Mouse (Mus musculus): ENCODE measurements around the gene Wfdc21.

Gene Wfdc21

GRCm38 (mm10) chr11:83746681-83747080 lies at the start of gene Wfdc21:
Gene Wfdc21 (plus strand): TSS chr11:83746940.
- no peak for DNase-seq (ENCODE audit: extremely low spot score, low read depth, low spot score)

DNA sequence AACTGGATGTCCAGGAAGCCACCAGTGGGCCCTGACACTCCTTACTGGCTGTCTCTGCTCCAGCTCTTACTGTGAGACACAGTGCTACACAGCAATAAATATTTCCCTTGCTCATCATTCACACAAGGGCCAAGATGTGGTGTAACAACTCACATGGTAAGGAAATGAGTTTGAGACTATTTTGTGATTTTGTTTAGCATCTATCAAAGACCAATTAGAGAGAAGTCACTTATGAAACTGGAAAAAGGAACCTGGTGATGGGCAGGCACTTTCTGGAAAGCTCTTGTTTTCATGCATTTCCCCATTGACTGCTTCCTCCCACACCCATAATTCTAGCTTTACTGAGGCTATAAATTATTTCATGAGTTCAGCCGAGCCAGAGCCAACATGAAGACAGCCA lies 43.0 kb upstream of the Wfdc21 start, which contains the start of gene Wfdc17:
Wfdc17 (plus strand) TSS at position 287 of the 400 bp plus-strand sequence.
- no peak for DNase-seq (ENCODE audit: extremely low spot score, low read depth, low spot score)

GRCm38 (mm10) chr11:83708715-83709114 lies 38.0 kb upstream of the Wfdc21 start, which contains the start of gene Wfdc18:
Gene Wfdc18 (plus strand): TSS chr11:83709015.
- no peak for DNase-seq (ENCODE audit: extremely low spot score, low read depth, low spot score)

GRCm38 (mm10) chr11:83709683-83710082 lies 37.1 kb upstream of the Wfdc21 start:
- DNase-seq (ENCODE audit: extremely low spot score, low read depth, low spot score) = no peak

- no peak for DNase-seq (ENCODE audit: extremely low spot score, low read depth, low spot score)
These were observed 34.1 kb upstream of the Wfdc21 start for GRCm38 (mm10) chr11:83712671-83713070.

DNA sequence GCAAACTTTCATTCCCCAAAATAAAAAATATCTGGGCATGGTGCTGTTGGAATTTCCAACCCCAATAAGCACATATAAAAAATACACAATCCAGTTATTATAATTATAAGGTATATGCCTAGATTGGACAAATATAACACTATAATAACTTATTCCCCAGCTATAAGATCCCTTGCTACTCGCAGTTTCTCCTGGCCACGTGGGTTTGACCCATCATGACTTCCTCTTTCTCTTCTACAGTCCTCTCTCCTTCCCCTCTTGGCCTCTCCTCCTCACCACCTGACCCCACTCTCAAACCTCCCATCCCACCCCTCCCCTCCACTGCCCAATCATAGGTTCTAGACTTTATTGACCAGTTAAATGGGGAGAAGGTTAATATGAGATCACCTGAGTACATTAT lies 32.8 kb upstream of the Wfdc21 start:
- DNase-seq (ENCODE audit: extremely low spot score, low read depth, low spot score) = no peak

GRCm38 (mm10) chr11:83717042-83717665 lies 29.6 kb upstream of the Wfdc21 start:
- DNase-seq (ENCODE audit: extremely low spot score, low read depth, low spot score) = no peak

- no peak for DNase-seq (ENCODE audit: extremely low spot score, low read depth, low spot score)
These were observed 26.0 kb upstream of the Wfdc21 start for GRCm38 (mm10) chr11:83720766-83721165.

DNA sequence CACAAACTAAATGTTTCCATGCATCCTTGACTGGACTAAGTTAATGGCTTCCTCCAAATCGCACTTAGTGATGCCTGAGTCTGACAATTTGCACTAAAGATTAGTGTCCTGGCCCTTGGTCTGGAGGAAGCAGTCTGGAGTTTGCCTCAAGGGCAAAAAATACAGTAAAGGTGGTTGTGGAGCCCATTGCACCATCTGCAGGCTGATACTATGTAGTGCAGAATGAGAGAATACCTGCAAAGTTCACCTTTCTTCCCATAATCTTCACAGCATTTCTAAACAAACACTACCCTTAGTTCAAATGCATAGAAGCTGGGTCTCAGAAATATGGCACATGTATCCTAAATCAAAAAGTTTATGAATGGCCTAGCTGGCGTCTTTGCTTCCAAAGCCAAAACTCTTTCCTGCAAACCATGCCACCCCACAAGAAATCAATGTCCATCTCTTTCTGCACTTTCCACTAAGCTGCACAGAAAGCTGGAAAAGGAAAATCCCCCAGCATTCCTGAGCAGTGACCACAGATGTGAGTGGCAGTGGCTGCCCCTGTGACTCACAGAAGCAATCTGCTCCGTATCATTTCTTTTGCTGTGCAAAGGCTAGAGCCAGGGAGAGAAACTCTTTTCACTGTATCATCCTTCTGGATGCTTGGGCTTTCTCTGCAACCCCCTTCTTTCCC lies 17.8 kb upstream of the Wfdc21 start:
- no peak for DNase-seq (ENCODE audit: extremely low spot score, low read depth, low spot score)

DNA sequence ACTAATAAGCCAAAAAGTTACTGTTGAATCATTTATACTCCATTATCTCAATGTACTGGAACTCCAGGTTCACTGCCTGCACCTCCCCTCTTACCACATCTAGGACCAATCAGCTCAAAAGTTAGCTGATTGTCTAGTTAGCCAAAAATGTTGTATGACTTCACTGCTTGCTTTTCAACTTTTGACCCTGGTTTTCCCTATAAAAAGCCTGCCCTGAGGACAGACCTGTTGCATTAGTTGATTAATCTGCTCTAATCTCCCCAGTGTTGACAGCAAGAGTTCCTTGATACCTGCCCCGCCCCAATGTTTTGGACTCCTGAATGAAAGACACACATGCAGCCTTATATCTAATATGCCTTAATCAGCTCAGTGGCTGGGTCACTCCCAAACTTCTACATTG lies 15.6 kb upstream of the Wfdc21 start:
- no peak for DNase-seq (ENCODE audit: extremely low spot score, low read depth, low spot score)

DNA sequence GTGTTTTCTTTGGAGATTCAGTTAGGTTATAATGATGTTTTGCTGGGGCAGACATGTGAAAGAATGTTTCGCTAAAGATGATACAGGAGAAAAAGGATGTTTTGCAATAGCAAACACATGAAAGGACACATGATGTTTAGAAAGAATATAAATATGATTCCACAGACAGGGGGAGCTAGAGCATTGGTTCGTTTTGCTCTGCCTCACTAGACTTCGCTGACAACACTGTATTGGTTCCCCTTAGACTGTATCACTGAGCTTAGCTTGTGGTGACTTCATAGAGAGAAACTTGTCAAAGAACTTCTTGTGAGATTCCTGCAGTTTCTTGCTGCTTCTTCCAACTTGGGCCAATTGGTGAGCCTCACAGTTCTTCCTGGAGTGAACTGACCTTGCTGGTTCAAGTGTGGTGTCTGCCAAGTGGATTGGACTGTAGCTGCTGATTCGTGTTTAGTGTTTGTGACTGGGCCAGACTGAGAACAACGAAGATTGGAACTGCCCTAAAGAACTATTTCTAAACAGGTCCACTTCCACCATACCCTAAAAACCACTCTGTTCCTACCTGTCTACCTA lies 13.6 kb upstream of the Wfdc21 start:
- no peak for DNase-seq (ENCODE audit: extremely low spot score, low read depth, low spot score)

DNA sequence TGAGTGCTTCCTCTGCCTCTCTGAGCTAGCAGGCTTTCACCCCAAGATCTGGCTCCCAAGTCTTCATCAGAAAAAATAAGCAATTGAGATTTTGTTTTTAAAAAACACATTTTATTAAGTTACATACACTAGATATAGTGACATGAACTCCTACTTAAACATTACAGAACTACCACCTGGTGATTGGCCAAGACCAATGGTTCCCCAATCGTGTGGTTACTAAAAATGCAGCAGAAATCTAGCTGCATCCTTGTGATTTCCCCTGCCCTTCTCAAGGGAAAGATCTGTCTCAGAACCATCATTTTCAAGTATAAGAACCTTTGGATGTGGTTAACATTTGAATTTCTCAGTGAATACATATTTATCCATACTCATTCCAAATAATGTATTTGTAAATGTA lies 12.5 kb upstream of the Wfdc21 start:
- DNase-seq (ENCODE audit: extremely low spot score, low read depth, low spot score) = no peak

GRCm38 (mm10) chr11:83735881-83736280 lies 10.9 kb upstream of the Wfdc21 start:
- no peak for DNase-seq (ENCODE audit: extremely low spot score, low read depth, low spot score)

- no peak for DNase-seq (ENCODE audit: extremely low spot score, low read depth, low spot score)
These were observed 9.6 kb upstream of the Wfdc21 start for GRCm38 (mm10) chr11:83737109-83737558.

DNA sequence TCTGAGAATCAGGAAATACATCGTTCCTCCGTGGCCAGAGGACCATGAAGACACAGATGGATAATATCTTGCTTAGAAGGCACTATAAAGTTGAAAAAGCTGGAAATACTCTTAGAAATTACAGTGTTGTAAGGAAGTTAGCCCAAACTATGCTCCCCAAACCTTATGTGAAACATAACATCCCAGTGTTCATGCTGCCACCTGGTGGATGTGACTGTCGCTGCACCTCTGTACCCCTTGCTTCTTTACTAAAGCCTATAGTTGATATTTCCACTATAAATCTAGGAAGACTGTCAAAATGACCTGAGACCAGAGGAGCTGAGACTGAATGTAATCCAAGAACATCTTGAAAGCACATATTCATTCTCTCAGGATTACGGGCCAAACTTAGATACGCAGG lies 7.5 kb upstream of the Wfdc21 start:
- peak; percentile 60 for DNase-seq (ENCODE audit: extremely low spot score, low read depth, low spot score)

DNA sequence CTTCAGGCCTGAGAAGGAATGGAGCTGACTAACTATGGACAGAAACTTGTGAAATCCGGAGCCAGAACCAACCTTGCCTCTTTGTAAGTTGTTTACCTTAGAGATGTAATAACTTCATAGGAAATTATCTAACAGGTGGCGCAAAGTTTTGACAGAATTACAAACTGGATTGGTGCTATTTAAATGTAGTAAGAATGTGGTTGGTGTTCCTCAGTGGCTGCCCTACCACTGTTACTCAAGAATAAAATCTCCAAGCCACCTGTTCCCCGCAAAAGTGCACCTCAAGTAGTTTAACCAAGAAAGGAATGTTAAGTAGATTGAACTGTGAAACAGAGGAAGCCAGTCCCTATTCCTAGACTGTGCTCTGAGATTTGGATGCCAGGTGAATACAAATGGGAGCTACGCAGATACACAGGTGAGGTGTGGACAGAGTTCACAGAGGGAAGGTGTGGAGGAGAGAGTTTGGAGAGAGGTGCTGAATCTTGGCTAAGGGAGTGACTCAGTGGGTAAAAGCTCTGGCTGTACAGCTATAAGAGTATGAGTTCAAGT lies 6.2 kb upstream of the Wfdc21 start:
- no peak for DNase-seq (ENCODE audit: extremely low spot score, low read depth, low spot score)

DNA sequence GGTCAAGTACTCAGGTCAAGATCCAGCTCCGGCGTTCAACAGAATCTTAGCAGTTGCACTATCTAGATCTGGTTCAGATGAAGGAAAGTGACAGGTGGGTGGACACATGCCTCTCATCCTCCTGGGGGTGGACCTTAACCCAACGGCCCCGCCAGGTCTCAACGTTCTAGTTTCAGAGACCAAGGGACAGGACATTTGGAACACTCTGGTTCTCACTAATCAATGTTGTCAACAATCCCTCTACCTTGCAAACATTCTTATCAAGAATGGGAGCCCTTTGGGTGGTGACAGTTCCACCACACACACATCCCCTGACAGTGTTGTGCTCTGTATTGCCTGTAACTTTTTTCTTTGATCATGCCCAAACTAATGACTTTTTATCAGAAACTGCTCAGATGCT lies 4.9 kb upstream of the Wfdc21 start:
- no peak for DNase-seq (ENCODE audit: extremely low spot score, low read depth, low spot score)

- no peak for DNase-seq (ENCODE audit: extremely low spot score, low read depth, low spot score)
These were observed 3.9 kb upstream of the Wfdc21 start for GRCm38 (mm10) chr11:83742731-83743355.

DNA sequence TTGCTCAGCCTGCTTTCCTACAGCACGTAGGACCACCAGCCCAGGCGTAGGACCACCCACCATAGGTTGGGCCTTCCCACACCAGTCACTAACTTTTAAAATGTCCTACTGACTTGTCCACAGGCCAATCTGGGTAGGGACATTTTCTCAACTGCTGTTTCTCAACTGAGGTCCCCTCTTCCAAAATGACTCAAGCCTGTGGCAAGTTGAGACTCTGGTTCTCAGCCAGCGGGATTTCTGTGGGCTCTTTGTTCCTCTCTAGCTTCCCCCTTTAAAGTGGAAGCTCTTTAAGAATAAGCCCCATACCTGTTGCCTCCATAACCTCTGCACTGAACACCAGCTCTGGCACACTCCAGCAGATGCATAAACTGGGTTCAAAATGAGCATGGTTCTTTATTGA lies 3.2 kb upstream of the Wfdc21 start:
- no peak for DNase-seq (ENCODE audit: extremely low spot score, low read depth, low spot score)

DNA sequence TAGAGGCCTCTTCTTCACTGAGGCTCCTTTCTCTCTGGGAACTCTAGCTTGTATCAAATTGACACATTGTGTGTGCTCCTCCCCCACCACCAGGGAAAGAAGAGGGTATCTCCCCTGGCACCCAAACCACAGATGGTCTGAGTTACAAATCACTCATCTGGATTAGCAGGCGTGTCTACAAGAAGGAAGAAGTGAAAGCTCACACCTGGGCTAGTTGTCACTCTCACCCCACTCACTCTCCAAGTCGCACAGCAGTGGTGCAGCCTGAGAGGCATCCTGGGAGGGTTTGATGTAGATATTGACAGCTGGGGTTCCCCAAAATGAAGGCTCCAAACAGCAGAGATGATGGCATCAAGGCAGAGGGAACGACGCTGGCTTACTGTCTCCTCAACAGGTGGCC lies 588 bp upstream of the Wfdc21 start:
- DNase-seq (ENCODE audit: extremely low spot score, low read depth, low spot score) = no peak
